Mouse (Mus musculus): ENCODE data around the gene Brap.
"Not testable (repeated sequence)": the region's sequence is repeated elsewhere in the genome, so short reads cannot be mapped to it uniquely, and the experiment has no call there.

The Brap gene

DNA sequence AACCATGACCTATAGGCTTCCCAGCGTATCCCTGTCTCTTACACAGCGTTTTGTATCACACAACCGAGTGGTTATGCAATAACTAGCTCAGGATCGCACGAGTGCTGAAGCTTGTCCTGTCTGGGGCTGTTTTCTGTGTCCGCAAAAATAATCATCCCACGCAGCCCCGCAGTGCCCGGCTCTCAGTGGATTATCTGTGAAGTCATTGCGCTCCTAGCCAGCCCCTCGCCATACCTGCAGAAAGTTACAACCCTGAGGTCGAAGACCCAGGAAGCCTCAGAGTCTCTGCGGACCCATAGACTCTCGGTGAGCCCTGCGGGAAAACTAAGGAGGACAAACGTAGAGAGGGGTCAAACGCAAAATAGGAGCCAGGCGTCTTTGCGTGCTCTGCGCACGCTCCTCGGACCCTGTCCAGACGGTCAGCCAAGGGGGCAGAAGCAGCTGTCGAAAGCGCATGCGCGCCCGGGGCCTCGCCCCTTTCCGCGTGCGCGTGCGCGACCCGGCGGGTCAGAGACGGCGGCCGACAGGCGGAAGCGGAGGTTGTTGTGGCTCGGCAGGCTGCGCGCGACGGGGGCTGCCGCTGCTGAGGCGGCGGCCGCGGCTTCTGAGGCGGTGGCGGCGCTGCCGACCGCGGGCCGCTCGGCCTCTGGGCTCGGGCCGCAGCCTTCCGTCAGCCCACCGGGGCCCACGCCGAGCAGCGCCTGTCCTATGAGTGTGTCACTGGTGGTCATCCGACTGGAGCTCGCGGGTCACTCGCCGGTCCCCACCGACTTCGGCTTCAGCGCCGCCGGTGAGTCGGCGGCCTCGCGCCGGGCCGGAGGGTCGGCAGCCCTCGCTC lies at the start of gene Brap, which contains the start of gene Acad10:
Gene Brap, plus strand, starts transcription at position 505 of the 838 bp plus-strand sequence.
Gene Acad10, minus strand, starts transcription at position 456 of the 838 bp plus-strand sequence.
- DNase-seq (ENCODE audit: low read depth, low spot score) = peak; percentile 90

DNA sequence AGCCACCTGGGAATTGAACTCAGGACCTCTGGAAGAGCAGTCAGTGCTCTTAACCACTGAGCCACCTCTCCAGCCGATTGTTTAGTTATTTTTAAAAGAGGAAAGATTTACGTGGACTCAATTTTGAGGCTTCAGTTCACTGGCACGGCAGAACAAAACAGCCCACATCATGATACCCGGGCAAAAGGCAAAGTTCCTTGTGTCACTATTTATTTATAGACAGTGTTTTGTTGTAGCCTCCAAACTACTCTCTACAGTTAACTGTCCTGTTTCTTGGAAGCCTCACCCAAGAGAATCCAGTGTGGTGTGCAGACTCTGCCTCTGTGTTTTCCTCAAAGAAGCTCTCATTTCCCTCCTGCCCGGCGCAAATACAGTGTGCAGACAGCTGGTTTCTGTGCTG lies 48.3 kb upstream of the Brap start:
- DNase-seq (ENCODE audit: low read depth, low spot score) = no peak

DNA sequence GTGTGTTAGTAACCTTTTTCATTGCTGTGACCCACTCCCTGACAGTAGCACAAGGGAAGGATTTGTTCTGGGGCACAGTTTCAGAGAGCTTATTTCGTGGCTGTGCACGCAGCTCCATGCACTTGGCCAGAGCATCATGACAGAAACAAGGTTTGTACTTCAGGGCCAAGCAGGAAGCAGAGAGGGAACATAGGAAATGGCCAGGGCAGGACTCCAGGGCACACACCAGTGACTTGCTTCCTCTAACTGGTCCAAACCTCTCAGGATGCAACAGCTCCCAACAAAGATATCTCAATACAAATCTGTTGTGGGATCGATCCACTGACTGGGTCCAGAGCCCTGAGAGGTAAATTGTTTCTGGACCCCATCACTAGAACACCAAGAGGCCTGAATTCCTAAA lies 45.4 kb upstream of the Brap start:
- DNase-seq (ENCODE audit: low read depth, low spot score) = not testable (repeated sequence)

DNA sequence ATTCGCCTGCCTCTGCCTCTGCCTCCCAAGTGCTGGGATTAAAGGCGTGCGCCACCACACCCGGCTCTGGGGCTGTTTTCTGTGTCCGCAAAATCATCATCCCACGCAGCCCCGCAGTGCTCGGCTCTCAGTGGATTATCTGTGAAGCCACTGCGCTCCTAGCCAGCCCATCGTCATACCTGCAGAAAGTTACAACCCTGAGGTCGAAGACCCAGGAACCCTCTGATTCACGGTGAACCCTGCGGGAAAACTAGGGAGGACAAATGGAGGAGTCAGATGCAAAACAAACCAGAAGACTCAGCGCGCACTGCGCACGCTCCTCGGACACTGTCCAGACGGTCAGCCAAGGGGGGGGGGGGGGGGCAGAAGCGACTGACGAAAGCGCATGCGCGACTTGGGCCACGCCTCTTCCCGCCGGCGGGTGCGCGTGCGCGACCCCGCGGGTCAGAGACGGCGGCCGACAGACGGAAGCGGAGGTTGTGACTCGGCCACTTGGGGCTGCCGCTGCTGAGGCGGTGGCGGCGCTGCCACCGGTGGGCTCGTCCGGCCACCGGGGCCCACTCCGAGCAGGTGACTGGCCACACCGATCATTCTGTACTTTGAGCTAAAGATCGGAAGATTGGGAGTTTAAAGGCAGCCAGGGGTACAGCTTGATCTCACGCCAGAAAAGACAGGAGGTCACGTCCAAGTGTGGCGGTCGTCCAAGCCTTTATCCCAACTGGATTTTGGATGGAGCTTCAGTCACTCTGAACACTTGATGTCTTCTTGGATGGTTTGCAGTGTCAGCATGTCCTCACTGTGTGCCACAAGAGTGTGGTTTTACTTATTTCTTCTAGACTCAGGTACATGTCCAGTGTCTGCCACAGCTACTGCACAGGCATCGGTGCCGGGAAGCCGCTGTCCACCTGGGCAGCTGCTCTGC lies 41.5 kb upstream of the Brap start, which contains the start of gene Acad12:
Gene Acad12, minus strand, starts transcription at position 347 of the 922 bp plus-strand sequence.
- DNase-seq (ENCODE audit: low read depth, low spot score) = peak; percentile 83

- no peak for DNase-seq (ENCODE audit: low read depth, low spot score)
Observed at GRCm38 (mm10) chr5:121621102-121621501, 39.3 kb upstream of the Brap start.

GRCm38 (mm10) chr5:121623241-121623640 lies 37.1 kb upstream of the Brap start:
- DNase-seq (ENCODE audit: low read depth, low spot score) = no peak

DNA sequence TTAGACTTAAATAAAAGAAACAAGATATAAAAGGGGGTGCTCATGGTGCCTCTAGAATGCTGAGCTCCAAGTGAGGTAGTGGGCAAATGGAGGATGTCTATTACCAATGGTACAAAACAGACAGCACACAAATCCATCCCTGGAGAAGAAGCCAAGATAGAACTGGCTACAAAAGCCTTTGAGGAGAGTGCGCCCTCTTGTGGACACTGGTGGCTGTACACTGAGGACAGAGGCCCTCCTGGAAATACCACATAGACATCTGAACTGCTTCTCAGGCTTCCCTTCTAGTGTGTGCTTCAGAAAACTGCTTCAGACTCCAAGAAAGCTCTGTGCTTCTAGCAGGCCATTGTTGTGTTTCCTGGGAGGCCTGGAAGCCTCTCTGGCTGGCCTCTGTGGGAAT lies 32.5 kb upstream of the Brap start:
- DNase-seq (ENCODE audit: low read depth, low spot score) = peak; percentile 58

GRCm38 (mm10) chr5:121631106-121631647 lies 29.2 kb upstream of the Brap start:
- DNase-seq (ENCODE audit: low read depth, low spot score) = not testable (repeated sequence)

GRCm38 (mm10) chr5:121632804-121633203 lies 27.6 kb upstream of the Brap start:
- DNase-seq (ENCODE audit: low read depth, low spot score) = no peak

GRCm38 (mm10) chr5:121634668-121635067 lies 25.7 kb upstream of the Brap start:
- no peak for DNase-seq (ENCODE audit: low read depth, low spot score)

DNA sequence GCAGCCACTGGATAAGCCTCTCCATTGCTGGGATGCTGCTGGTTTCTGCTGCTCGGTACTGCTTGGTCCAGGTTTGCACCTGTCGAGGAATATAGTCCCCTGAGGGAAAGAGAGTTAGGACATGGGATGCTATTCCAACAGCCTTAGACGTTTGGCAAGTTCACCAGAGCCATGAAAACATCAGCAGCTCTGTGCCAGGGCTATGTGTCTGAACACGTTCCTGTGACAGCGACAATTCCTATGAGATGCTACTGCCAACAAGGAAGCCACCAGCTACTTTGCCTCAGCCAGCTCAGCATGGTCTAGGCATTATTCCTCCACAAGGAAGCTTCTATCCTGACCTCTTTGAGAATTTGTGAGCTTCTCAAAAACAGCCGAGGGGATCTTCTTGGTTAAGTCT lies 23.1 kb upstream of the Brap start:
- DNase-seq (ENCODE audit: low read depth, low spot score) = no peak

- no peak for DNase-seq (ENCODE audit: low read depth, low spot score)
Observed at GRCm38 (mm10) chr5:121639601-121640000, 20.8 kb upstream of the Brap start.

- no peak for DNase-seq (ENCODE audit: low read depth, low spot score)
Observed at GRCm38 (mm10) chr5:121649134-121649533, 11.2 kb upstream of the Brap start.

- DNase-seq (ENCODE audit: low read depth, low spot score) = no peak
Observed at GRCm38 (mm10) chr5:121654526-121654925, 5.8 kb upstream of the Brap start.

DNA sequence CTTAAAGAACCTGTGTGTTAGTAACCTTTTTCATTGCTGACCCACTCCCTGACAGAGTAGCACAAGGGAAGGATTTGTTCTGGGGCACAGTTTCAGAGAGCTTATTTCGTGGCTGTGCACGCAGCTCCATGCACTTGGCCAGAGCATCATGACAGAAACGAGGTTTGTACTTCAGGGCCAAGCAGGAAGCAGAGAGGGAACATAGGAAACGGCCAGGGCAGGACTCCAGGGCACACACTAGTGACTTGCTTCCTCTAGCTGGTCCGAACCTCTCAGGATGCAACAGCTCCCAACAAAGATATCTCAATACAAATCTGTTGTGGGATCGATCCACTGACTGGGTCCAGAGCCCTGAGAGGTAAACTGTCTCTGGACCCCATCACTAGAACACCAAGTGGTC lies 3.5 kb upstream of the Brap start:
- DNase-seq (ENCODE audit: low read depth, low spot score) = not testable (repeated sequence)

- DNase-seq (ENCODE audit: low read depth, low spot score) = not testable (repeated sequence)
Observed at GRCm38 (mm10) chr5:121657656-121658055, 2.7 kb upstream of the Brap start.

DNA sequence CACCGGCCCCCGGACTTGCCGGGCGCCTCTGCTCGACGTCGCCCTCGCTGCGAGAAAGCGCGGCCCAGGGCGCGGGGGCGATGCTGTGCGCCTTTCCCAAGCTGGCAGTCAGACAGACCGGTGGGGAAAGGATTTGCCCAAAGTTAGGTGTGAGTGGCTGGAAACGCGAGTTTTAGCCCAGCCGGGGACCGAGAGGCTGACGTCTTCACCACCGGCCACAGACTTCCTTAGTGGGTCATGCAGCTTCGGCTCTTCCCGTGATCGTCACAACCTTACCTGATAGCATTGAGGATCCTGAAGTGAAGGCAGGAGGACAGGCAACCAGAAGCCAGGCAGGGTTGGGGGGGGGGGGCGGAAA lies 513 bp downstream of the Brap start:
- peak; percentile 70 for DNase-seq (ENCODE audit: low read depth, low spot score)

DNA sequence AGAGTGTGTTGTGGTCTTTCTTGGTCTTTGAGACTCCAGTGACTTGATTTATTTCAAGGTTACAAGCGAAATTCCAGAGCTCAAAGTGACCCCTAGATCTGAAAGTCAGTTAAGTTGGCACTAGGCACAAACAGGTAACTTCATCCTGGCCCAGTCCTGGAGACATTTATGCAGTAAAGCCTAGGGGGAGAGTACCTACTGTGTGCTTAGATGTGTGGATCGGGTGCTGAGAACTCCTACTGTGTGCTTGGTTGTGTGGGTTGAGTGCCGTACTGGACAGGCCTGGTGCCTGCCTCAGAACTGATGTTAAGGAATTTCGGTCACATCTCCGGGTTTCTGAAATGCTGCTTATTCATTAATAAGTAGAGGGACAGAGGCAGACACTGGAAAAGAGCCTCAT lies 1.1 kb downstream of the Brap start:
- DNase-seq (ENCODE audit: low read depth, low spot score) = no peak

GRCm38 (mm10) chr5:121663456-121663855 lies 3.1 kb downstream of the Brap start:
- DNase-seq (ENCODE audit: low read depth, low spot score) = no peak

GRCm38 (mm10) chr5:121664078-121664477 lies 3.7 kb downstream of the Brap start:
- no peak for DNase-seq (ENCODE audit: low read depth, low spot score)

- no peak for DNase-seq (ENCODE audit: low read depth, low spot score)
Observed at GRCm38 (mm10) chr5:121664971-121665370, 4.6 kb downstream of the Brap start.

DNA sequence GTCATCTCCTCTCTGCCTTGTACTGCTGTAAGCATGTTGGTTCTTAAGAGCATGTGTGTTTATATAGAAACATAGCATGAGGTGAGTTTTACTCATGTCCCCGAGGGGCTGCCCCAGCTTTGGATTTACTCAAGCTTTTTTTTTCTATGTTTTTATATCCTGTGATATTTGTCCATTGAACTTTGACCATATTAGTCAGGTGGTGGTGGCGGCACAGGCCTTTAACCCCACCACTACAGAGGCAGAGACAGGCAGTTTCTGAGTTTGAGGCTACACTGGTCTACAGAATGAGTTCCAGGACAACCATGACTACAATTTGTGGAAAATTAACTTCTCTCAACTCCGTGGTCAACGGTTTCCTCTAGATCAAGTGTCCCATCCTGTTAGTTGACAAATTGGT lies 6.7 kb downstream of the Brap start:
- no peak for DNase-seq (ENCODE audit: low read depth, low spot score)

Measured in CD4-positive helper T cell, adult 2 months (primary cell).